Mouse (Mus musculus) heart, postnatal 25 days (tissue): ENCODE results near the gene Tcp11l2. TPM values are rescaled to one million over a fixed set of nuclear protein-coding genes. Genes with fewer than 3 reads are reported as not detected.

ENCODE experiments used
- DNase-seq: peaks from one replicate; pipeline ENCODE4 v3.0.0; 2022; ENCODE audit warnings: low spot score
- intact Hi-C: fragments of 180-260 bp; cut with DNase I; formaldehyde crosslinking; loops from one replicate; pipeline ENCODE4 v1.15.1; 2025
- total RNA-seq, 2 experiments: library from RNA; stranded (reverse); gene quantifications; 2 replicates each; pipeline ENCODE4 v1.2.3; 2021

Tcp11l2 gene
- total RNA-seq, 2 experiments from 2014 or later: 106 to 145 TPM

GRCm38 (mm10) chr10:84640861-84641260 lies 64.4 kb downstream of the Tcp11l2 start:
- no peak for DNase-seq
- intact Hi-C loops: loop anchor here (2.0 to 10.0 kb wide), 4 partner anchors 66 to 484 kb away; partner anchors contain the start of gene Mterf2

GRCm38 (mm10) chr10:84641576-84641975 lies 65.2 kb downstream of the Tcp11l2 start:
- DNase-seq: no peak
- intact Hi-C loops: loop anchor here (2.0 to 10.0 kb wide), 4 partner anchors 66 to 483 kb away; partner anchors contain the start of gene Mterf2

DNA sequence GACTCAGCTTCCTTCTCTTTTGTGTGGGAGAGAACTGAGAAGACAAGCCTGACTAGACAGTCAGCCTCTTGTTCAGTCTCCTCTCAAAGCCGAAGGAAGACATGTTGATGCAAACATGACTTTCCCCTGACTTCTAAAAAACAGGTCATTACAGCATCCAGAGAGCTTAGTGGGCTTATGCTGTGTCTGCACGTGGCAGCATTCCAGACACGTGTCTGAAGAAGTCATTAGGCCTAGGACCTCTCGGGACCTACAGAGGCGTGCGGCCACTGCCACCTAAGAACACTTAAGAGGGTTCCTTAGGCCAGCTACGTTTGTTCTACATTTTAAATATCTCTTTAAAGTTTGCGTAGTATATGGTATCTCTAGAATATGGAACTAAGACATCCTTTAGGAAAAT lies 69.5 kb downstream of the Tcp11l2 start:
- no peak for DNase-seq
- intact Hi-C loops: loop anchor here (10.0 kb wide), 2 partner anchors 189 to 479 kb away; partner anchors contain the start of gene Mterf2

DNA sequence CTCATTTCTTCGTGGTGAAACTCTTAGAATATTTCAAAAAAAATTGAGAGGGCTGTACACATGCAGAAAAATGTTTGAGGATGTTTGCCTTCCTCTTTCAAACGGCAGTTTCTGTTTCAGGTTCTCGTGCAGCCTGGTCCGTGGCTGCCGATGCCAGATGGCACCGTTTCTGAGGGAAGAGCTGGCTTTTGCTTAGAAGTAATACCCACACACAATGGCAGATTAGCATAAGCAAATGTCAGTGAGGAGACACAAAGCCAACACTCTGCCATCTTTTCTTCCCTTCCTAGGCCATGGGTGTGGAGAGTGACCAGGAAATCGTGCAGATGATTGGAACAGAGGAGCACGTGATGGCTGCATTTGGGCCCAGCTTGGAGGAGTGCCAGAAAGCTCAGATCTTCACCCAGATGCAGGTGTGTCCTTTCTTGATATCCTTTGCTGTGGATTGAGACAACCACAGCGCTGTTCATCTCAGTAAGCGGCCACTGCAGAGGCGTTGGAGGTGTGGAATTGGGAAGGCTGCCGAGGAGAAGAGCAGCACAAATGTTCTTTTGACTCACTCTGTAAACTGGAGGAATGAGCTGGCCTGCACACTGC lies 70.2 kb downstream of the Tcp11l2 start:
- no peak for DNase-seq
- intact Hi-C loops: loop anchor here (10.0 kb wide), 2 partner anchors 188 to 478 kb away; partner anchors contain the start of gene Mterf2

DNA sequence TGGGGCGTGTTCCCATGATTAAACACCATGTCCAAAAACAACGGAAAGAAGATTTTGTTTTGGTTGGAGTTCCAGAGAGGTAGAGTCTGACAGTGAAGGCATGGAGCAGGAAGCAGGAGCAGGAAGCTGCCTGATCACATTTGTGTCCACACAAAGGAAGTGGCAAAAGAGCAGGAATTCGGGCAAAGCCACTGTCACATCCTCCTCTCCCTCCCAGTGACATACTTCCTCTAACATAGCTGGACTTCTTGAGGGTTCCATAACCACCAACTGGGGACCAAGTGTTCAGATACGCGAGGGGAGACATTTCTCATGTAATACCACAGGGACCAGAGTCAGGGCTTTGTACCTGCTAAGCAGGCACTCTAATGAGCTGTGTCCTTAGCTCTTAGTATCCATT lies 70.8 kb downstream of the Tcp11l2 start:
- DNase-seq: no peak
- intact Hi-C loops: loop anchor here (10.0 kb wide), 2 partner anchors 188 to 478 kb away; partner anchors contain the start of gene Mterf2

DNA sequence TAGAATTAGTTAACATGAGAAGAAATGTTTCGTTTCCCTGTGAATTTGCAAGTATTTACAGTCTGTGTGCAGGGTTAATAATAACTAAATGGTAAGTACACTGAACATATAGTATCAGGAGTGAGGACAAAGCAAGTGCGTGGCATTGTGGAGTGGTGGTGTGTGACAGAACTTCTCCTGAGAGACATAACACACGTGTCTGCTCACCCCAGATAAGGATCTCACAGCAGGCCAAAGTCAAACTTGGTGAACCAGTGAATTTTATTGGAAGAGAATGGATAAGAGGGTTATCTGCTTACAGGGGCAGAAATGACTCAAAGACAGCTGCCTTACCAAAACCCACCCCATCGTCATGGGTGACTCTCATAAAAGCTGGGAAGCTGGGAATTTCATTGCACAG lies 72.5 kb downstream of the Tcp11l2 start:
- no peak for DNase-seq
- intact Hi-C loops: loop anchor here (10.0 kb wide), 2 partner anchors 186 to 476 kb away; partner anchors contain the start of gene Mterf2

- DNase-seq: no peak
Observed at GRCm38 (mm10) chr10:84654029-84654428, 77.6 kb downstream of the Tcp11l2 start.

DNA sequence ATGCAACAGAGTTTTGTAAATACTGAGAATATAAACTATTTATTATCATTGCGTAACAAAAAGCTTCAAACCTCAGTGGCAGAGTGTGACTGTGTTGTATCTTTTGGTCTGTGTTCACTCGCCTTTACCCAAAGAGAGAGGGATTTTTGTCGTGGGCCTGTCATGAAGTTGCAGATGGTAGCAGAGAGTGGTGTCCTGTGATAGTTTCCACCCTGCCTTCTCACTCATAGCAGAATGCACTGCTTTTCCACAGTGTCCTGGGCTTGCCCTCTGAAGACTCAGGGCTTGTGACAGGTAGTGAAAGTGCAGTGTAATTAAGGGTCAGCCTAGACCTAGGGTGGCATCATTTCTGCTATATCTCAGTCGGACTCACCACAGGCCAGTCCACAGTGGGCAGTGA lies 78.3 kb downstream of the Tcp11l2 start:
- intact Hi-C loops: loop anchor here (5.0 kb wide), 1 partner anchor 63 kb away; no protein-coding TSS in a partner anchor
- no peak for DNase-seq

More at GRCm38 (mm10) chr10:84654029-84654428, 77.6 kb downstream of the Tcp11l2 start:
- intact Hi-C loops: no loop called here

GRCm38 (mm10) chr10:84656618-84657017 lies 80.2 kb downstream of the Tcp11l2 start:
- DNase-seq: peak; percentile 33
- intact Hi-C loops: loop anchor here (5.0 kb wide), 1 partner anchor 61 kb away; no protein-coding TSS in a partner anchor

- DNase-seq: no peak
- intact Hi-C loops: loop anchor here (5.0 kb wide), 1 partner anchor 60 kb away; no protein-coding TSS in a partner anchor
Observed at GRCm38 (mm10) chr10:84657437-84658087, 81.1 kb downstream of the Tcp11l2 start.

DNA sequence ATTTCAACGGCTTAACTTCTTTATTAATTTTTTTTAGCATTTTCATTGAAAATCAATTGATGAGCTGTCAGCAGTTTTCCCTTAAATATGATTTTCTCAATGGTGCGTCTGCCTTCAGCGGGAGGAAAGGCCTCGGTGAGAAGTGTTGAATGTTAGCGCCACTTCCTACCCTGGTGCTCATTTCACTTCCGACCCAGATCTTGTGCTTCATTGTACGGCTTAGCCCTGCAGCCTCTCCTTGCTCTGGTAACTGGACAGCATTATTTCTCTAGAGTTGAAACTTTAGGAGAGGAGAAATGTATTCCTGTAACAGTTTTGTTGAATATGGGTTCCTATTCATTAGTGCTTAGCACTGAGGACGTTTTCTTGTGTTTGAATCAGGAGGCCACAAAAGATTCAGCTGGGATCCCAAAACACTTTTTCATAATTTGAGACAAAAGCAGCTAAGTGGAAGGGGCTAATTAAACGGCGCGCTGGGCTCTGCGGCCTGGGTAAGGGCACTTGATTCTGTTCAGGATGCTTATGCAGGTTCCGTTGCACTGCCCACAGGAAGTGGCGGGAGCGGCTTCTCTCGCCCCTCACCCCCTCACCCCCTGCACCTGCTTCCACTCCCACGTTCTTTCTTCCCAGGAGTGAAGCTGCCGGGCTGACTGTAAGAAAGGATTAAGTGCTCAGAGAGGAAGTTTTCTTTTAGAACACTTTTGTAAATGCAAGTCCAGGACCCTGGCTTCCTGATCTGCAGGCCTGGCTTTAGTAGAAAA lies 81.8 kb downstream of the Tcp11l2 start:
- DNase-seq: no peak
- intact Hi-C loops: loop anchor here (5.0 kb wide), 1 partner anchor 59 kb away; no protein-coding TSS in a partner anchor

DNA sequence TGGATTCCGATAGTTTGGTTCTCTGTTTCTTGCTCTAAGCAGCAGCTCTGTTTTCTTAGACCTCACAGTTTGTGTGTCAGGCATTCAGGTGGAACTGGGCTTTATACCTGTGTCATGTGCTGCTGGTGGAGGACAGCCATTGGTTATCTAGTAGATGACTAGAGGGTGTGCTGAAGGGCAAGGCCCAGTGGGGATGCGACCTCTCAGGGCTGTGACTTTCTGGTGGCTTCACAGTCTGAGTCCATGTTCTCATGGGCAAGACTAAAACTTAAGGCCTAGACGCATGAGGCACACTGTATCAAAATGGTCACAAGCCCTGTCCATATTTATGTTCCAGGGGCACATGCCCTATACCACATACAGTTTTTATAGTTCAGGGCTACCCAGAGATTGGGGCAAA lies 82.9 kb downstream of the Tcp11l2 start:
- intact Hi-C loops: loop anchor here (5.0 kb wide), 1 partner anchor 58 kb away; no protein-coding TSS in a partner anchor
- no peak for DNase-seq

- intact Hi-C loops: no loop called here
- no peak for DNase-seq
Observed at GRCm38 (mm10) chr10:84662138-84662537, 85.7 kb downstream of the Tcp11l2 start.

Other genes with a start within 250 kb of the Tcp11l2 start
- gene Nuak1, start 136.0 kb upstream of the Tcp11l2 start, total RNA-seq: 10 to 100 TPM; 30.8 to 32.3 TPM
- gene Ckap4, start 42.6 kb upstream of the Tcp11l2 start, total RNA-seq: 10 to 100 TPM; 32.7 to 41.8 TPM
- 10 to 100 TPM; 11.7 to 12.7 TPM for gene Polr3b, start 45.7 kb downstream of the Tcp11l2 start, total RNA-seq
- under 1 TPM in 1 of 2 experiments, not detected in 1; 0.16 TPM for gene Rfx4, start 179.4 kb downstream of the Tcp11l2 start, total RNA-seq